Mouse (Mus musculus) MEL (cell line): ENCODE results near the gene Slc44a1. TPM values are rescaled to one million over a fixed set of nuclear protein-coding genes. Genes with fewer than 3 reads are reported as not detected.

Experiments used
- DNase-seq: peaks from one replicate; pipeline ENCODE4 v3.0.0; 2011; ENCODE audit warnings: low read depth, low spot score
- H3K27ac ChIP-seq: 2 replicates; pipeline ENCODE4 v1.5.1; 2012; ENCODE audit warnings: low read depth, mild to moderate bottlenecking, control low read depth, low read length, moderate library complexity; ENCODE audit not compliant: control insufficient read depth
- H3K27me3 ChIP-seq, 2 experiments: fragments of 150-350 bp in 1 of 2; sonication (generic) in 1 of 2; 2 replicates each; pipeline ENCODE4 v1.6.1; 2012; ENCODE audit warnings: low read length in 2 of 2, mild to moderate bottlenecking in 2 of 2, improper control_type of control experiment in 1 of 2, moderate library complexity in 1 of 2; ENCODE audit not compliant: insufficient read depth in 2 of 2, control insufficient read depth in 1 of 2
- H3K36me3 ChIP-seq, 2 experiments: 2 replicates each; pipeline ENCODE4 v1.6.1; 2012 to 2014; ENCODE audit warnings: low read length in 2 of 2, improper control_type of control experiment in 1 of 2, inconsistent platforms in 1 of 2, mild to moderate bottlenecking in 1 of 2; ENCODE audit not compliant: insufficient read depth in 2 of 2, control insufficient read depth in 1 of 2
- H3K4me1 ChIP-seq, 2 experiments: fragments of 150-350 bp in 1 of 2; sonication (generic) in 1 of 2; 2 replicates each; pipeline ENCODE4 v1.6.1; 2012; ENCODE audit warnings: low read length in 2 of 2, improper control_type of control experiment in 1 of 2, mild to moderate bottlenecking in 1 of 2; ENCODE audit not compliant: insufficient read depth in 2 of 2, control insufficient read depth in 1 of 2
- H3K4me3 ChIP-seq, 2 experiments: fragments of 150-350 bp in 1 of 2; sonication (generic) in 1 of 2; 2 replicates each; pipeline ENCODE4 v1.5.1; 2012; ENCODE audit warnings: low read depth in 2 of 2, low read length in 2 of 2, mild to moderate bottlenecking in 2 of 2, moderate library complexity in 2 of 2, control low read depth in 1 of 2, improper control_type of control experiment in 1 of 2; ENCODE audit not compliant: control insufficient read depth in 1 of 2, insufficient read depth in 1 of 2
- H3K79me2 ChIP-seq: 2 replicates; pipeline ENCODE4 v1.6.1; 2012; ENCODE audit warnings: mild to moderate bottlenecking, low read length, moderate library complexity; ENCODE audit not compliant: control insufficient read depth, poor library complexity, insufficient read depth
- H3K9ac ChIP-seq: 2 replicates; pipeline ENCODE4 v1.6.1; 2012; ENCODE audit warnings: low read depth, mild to moderate bottlenecking, control low read depth, low read length, moderate library complexity; ENCODE audit not compliant: control insufficient read depth, poor library complexity, severe bottlenecking
- H3K9me3 ChIP-seq: fragments of 150-350 bp; sonication (generic); replicated peaks from 2 replicates; pipeline ENCODE4 v1.6.1; 2012; ENCODE audit warnings: mild to moderate bottlenecking, low read length, improper control_type of control experiment, moderate library complexity; ENCODE audit not compliant: insufficient read depth
- BHLHE40 ChIP-seq: IDR thresholded peaks from 2 replicates; pipeline ENCODE4 v1.6.1; 2012; ENCODE audit warnings: low read depth, mild to moderate bottlenecking, inconsistent platforms, low read length, improper control_type of control experiment, borderline replicate concordance
- CHD1 ChIP-seq: IDR thresholded peaks from 2 replicates; pipeline ENCODE4 v1.6.1; 2012; ENCODE audit warnings: low read depth, mild to moderate bottlenecking, inconsistent platforms, low read length, improper control_type of control experiment
- ELF1 ChIP-seq: IDR thresholded peaks from 2 replicates; pipeline ENCODE4 v1.6.1; 2014; ENCODE audit warnings: low read depth, mild to moderate bottlenecking, inconsistent platforms, low read length, improper control_type of control experiment, moderate library complexity
- EP300 ChIP-seq, 2 experiments: IDR thresholded peaks; 2 replicates each; pipeline ENCODE4 v1.6.1; 2011; ENCODE audit warnings: improper control_type of control experiment in 2 of 2, low read length in 2 of 2, low read depth in 1 of 2, mild to moderate bottlenecking in 1 of 2
- ETS1 ChIP-seq: IDR thresholded peaks from 2 replicates; pipeline ENCODE4 v1.6.1; 2012; ENCODE audit warnings: low read depth, mild to moderate bottlenecking, inconsistent platforms, low read length, improper control_type of control experiment, moderate library complexity
- GABPA ChIP-seq: IDR thresholded peaks from 2 replicates; pipeline ENCODE4 v1.6.1; 2012; ENCODE audit warnings: low read depth, mild to moderate bottlenecking, inconsistent platforms, low read length, improper control_type of control experiment, moderate library complexity
- GATA1 ChIP-seq: IDR thresholded peaks from 2 replicates; pipeline ENCODE4 v1.6.1; 2011; ENCODE audit warnings: low read depth, low read length, improper control_type of control experiment
- HCFC1 ChIP-seq: IDR thresholded peaks from 2 replicates; pipeline ENCODE4 v1.6.1; 2012; ENCODE audit warnings: low read depth, mild to moderate bottlenecking, inconsistent platforms, low read length, improper control_type of control experiment, moderate library complexity
- JUND ChIP-seq: IDR thresholded peaks from 2 replicates; pipeline ENCODE4 v1.6.1; 2011; ENCODE audit warnings: low read depth, mild to moderate bottlenecking, improper control_type of control experiment, low read length
- MAX ChIP-seq: IDR thresholded peaks from 2 replicates; pipeline ENCODE4 v1.6.1; 2011; ENCODE audit warnings: low read length, improper control_type of control experiment
- MEF2A ChIP-seq: IDR thresholded peaks from 2 replicates; pipeline ENCODE4 v1.6.1; 2014; ENCODE audit warnings: low read depth, mild to moderate bottlenecking, inconsistent platforms, low read length, improper control_type of control experiment; ENCODE audit not compliant: poor library complexity, insufficient replicate concordance, severe bottlenecking; ENCODE audit errors: extremely low read depth
- NELFE ChIP-seq: IDR thresholded peaks from 2 replicates; pipeline ENCODE4 v1.6.1; 2011; ENCODE audit warnings: low read depth, low read length, improper control_type of control experiment
- NRF1 ChIP-seq: IDR thresholded peaks from 2 replicates; pipeline ENCODE4 v1.6.1; 2014; ENCODE audit warnings: low read depth, mild to moderate bottlenecking, inconsistent platforms, low read length, improper control_type of control experiment, moderate library complexity; ENCODE audit not compliant: poor library complexity, insufficient read depth, severe bottlenecking
- POLR2A ChIP-seq, 2 experiments: IDR thresholded peaks; 2 replicates each; pipeline ENCODE4 v1.6.1; 2011 to 2012; ENCODE audit warnings: low read length in 2 of 2, mild to moderate bottlenecking in 2 of 2, control low read depth in 1 of 2, improper control_type of control experiment in 1 of 2, low read depth in 1 of 2, moderate library complexity in 1 of 2; ENCODE audit not compliant: control insufficient read depth in 1 of 2, insufficient read depth in 1 of 2, poor library complexity in 1 of 2
- POLR2AphosphoS2 ChIP-seq: IDR thresholded peaks from 2 replicates; pipeline ENCODE4 v1.6.1; 2011; ENCODE audit warnings: low read length, improper control_type of control experiment
- RAD21 ChIP-seq: IDR thresholded peaks from 2 replicates; pipeline ENCODE4 v1.6.1; 2011; ENCODE audit warnings: mild to moderate bottlenecking, low read depth, low read length, improper control_type of control experiment
- TBP ChIP-seq: IDR thresholded peaks from 2 replicates; pipeline ENCODE4 v1.8.0; 2011; ENCODE audit warnings: low read depth, low read length, improper control_type of control experiment
- USF1 ChIP-seq: IDR thresholded peaks from 2 replicates; pipeline ENCODE4 v1.6.1; 2014; ENCODE audit warnings: low read depth, mild to moderate bottlenecking, inconsistent platforms, low read length, improper control_type of control experiment, moderate library complexity
- ZMIZ1 ChIP-seq: IDR thresholded peaks from 2 replicates; pipeline ENCODE4 v1.6.1; 2012; ENCODE audit warnings: low read depth, mild to moderate bottlenecking, inconsistent platforms, low read length, improper control_type of control experiment, moderate library complexity
- ZNF384 ChIP-seq: IDR thresholded peaks from 2 replicates; pipeline ENCODE4 v1.6.1; 2012; ENCODE audit warnings: low read depth, mild to moderate bottlenecking, inconsistent platforms, low read length, improper control_type of control experiment
- polyA plus RNA-seq, 2 experiments: library from polyadenylated mRNA; stranded (reverse) in 1 of 2; unstranded in 1 of 2; fragments of >175 nt in 1 of 2; fragments of >200 nt in 1 of 2; gene quantifications; 2 replicates each; pipeline versions ENCODE4 v1.2.1 to v1.2.4; 2012; ENCODE audit warnings: low replicate concordance in 2 of 2, low read depth in 1 of 2; ENCODE audit not compliant: insufficient read length in 2 of 2, insufficient read depth in 1 of 2, missing spikeins in 1 of 2
- total RNA-seq: library from RNA; depleted of rRNA; stranded (reverse); fragments of 300-350 nt; gene quantifications from 2 replicates; pipeline ENCODE4 v1.2.3, GENCODE M21; 2012

The Slc44a1 gene
- total and polyA plus RNA-seq, 3 experiments = 9.6 to 10.6 TPM; not detected in 1

DNA sequence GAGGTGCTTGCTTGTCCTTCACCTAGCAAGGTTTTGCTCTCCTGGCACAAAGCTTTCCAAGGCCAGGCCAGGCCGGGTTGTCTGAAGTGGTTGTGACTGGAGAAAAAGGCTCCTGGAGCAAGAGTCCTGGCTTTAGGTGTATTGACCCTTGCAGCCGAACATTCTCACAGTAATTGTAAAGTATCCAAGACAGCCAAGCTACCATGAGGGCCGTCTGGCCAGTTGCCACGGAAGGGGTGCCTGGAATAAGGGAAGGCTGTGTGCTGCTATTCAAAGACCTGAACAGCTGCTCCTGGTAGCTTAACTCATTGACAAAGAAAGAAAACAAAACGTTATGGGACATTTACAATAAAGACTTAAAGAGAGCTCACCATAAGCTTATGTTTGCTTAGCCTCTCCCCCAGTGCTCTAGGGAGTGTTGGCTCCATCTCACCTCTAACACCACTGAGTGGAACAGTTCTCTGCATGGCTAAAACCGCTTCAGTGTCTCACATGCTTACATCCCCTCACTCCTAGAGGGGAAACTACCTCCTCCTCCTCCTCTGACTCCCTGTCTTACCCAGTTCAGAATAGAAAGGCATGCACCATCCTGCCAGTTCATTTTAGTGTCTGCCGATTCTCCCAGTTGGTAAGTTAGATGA is 197.2 kb downstream of the Slc44a1 start:
- H3K79me2 ChIP-seq = no peaks in the 10 kb centered on the region
- no peak for DNase-seq
- no peak overlapping the region for H3K27ac ChIP-seq
- H3K9ac ChIP-seq = no peak overlapping the region
- no peaks in the 10 kb centered on the region for H3K9me3 ChIP-seq
- H3K36me3 ChIP-seq = no peaks in the 10 kb centered on the region; a peak in 1 of 4 replicates
- TF ChIP-seq ZMIZ1 = no peak
- no peak for TF ChIP-seq TBP
- no peak for TF ChIP-seq POLR2AphosphoS2
- H3K4me3 ChIP-seq = no peak overlapping the region
- no peaks in the 10 kb centered on the region for H3K4me1 ChIP-seq
- peaks cover 0 to 3% of the 10 kb centered on the region in 2 experiments; a peak in 2 of 4 replicates for H3K27me3 ChIP-seq

DNA sequence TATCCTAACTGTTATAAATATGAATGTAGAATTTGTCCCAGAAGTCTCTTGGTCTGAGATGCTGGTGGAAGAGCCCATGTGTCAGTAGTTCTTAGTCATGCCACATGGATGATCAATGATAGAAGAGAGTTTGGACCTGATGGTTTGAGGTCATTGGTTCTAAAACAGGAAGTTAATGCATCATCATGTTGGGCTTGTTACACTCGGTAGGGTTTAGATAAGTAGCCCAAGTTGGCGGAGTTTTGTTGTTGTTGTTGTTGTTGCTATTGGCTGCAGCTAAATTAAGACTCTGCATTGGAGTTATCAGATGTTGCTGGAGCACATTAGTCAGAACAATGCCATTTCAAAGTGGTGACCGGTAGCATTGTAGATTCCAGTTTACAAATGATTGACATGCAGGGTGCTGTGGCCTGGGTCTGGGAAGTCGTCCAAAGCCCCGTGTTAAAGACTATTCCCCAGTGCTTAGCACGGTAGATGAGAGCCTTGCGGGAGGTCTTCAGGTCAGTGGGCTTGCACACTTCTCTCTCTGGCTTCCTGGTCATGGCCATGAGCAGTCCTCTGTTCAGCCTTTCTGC is 198.4 kb downstream of the Slc44a1 start:
- H3K9ac ChIP-seq = no peak overlapping the region
- TF ChIP-seq JUND (no peak), ZNF384 (no peak), CHD1 (no peak), RAD21 (no peak), GATA1 (no peak), ELF1 (no peak), TBP (no peak), NRF1 (no peak), USF1 (no peak), HCFC1 (no peak), GABPA (no peak), EP300 (IDR thresholded peaks at IDR 0.05; ENCODE audit: low read depth in 1 of 2, low read length in 2 of 2) (no peak), MAX (no peak), NELFE (no peak), BHLHE40 (no peak), MEF2A (no peak), POLR2A (IDR thresholded peaks at IDR 0.05; ENCODE audit: control insufficient read depth in 1 of 2, insufficient read depth in 1 of 2, low read depth in 1 of 2, low read length in 2 of 2, poor library complexity in 1 of 2) (no peak), ETS1 (no peak)
- TF ChIP-seq, all 39 proteins: peak for 0
- no peak overlapping the region for H3K4me3 ChIP-seq
- DNase-seq = peak; percentile 24
- no peaks in the 10 kb centered on the region for H3K9me3 ChIP-seq
- H3K27me3 ChIP-seq = peaks cover 0 to 3% of the 10 kb centered on the region in 2 experiments; a peak in 3 of 4 replicates
- no peak overlapping the region for H3K27ac ChIP-seq
- no peaks in the 10 kb centered on the region for H3K4me1 ChIP-seq
- no peaks in the 10 kb centered on the region for H3K79me2 ChIP-seq
- H3K36me3 ChIP-seq = no peaks in the 10 kb centered on the region; a peak in 1 of 4 replicates
